Mouse (Mus musculus): ENCODE data around the gene Zbtb12. TPM values are rescaled to one million over a fixed set of nuclear protein-coding genes. Genes with fewer than 3 reads are reported as not detected.

The Zbtb12 gene
- polyA plus RNA-seq, 1 experiment, result 16.3 TPM

- Histone ChIP-seq H3K27ac (ENCODE audit: control insufficient read depth, insufficient read depth, low read length) (no peak overlapping the region), H3K4me3 (ENCODE audit: control insufficient read depth, insufficient read depth, low read length) (no peak overlapping the region), H3K27me3 (ENCODE audit: control insufficient read depth, insufficient read depth, low read length) (no peaks in the 10 kb centered on the region), H3K36me3 (ENCODE audit: control insufficient read depth, insufficient read depth, low read length) (peaks cover 34% of the 10 kb centered on the region), H3K4me1 (replicated peaks; ENCODE audit: control insufficient read depth, insufficient read depth, low read length) (peaks cover 15% of the 10 kb centered on the region)
- no peak for DNase-seq
- 91% methylated on average over 6 of the region's 6 CpGs for WGBS
- TF ChIP-seq POLR2A (IDR thresholded peaks at IDR 0.05; ENCODE audit: control insufficient read depth, extremely low read depth, insufficient read depth, low read length, poor library complexity) (no peak), CTCF (IDR thresholded peaks at IDR 0.05; ENCODE audit: borderline replicate concordance, control insufficient read depth, extremely low read depth, insufficient read depth, low read length, poor library complexity) (no peak)
Measured at GRCm38 (mm10) chr17:34840736-34841307, 38.5 kb upstream of the Zbtb12 start.

- Histone ChIP-seq H3K4me1 (replicated peaks; ENCODE audit: control insufficient read depth, insufficient read depth, low read length) (peaks cover 4% of the 10 kb centered on the region), H3K4me3 (ENCODE audit: control insufficient read depth, insufficient read depth, low read length) (no peak overlapping the region), H3K36me3 (ENCODE audit: control insufficient read depth, insufficient read depth, low read length) (peaks cover 32% of the 10 kb centered on the region), H3K27me3 (ENCODE audit: control insufficient read depth, insufficient read depth, low read length) (no peaks in the 10 kb centered on the region), H3K27ac (ENCODE audit: control insufficient read depth, insufficient read depth, low read length) (no peak overlapping the region)
- TF ChIP-seq CTCF (IDR thresholded peaks at IDR 0.05; ENCODE audit: borderline replicate concordance, control insufficient read depth, extremely low read depth, insufficient read depth, low read length, poor library complexity), result no peak
- TF ChIP-seq POLR2A (IDR thresholded peaks at IDR 0.05; ENCODE audit: control insufficient read depth, extremely low read depth, insufficient read depth, low read length, poor library complexity), result no peak
- 95% methylated on average over 13 of the region's 13 CpGs for WGBS
- no peak for DNase-seq
Measured at GRCm38 (mm10) chr17:34844884-34845283, 34.4 kb upstream of the Zbtb12 start.

DNA sequence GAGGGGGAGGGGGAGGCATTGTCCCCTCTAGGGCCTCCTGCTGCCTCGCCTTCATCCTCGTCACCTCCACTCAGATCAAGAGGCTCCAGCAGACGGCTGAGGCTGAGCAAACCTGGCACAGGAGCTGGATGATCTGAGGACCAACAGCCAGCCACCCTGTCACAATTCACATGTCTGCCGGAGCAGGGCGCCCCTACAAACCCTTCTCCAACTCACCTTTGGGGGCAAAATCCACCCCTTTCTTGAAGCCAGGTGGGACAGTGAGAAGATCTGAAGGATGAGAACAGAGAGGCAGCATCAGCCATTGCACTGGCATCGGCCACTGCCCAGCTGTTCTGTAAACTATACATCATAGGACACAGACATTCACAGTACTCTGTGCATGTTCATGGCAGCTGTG, 32.1 kb upstream of the Zbtb12 start:
- Histone ChIP-seq H3K27me3 (ENCODE audit: control insufficient read depth, insufficient read depth, low read length) (no peaks in the 10 kb centered on the region), H3K4me1 (replicated peaks; ENCODE audit: control insufficient read depth, insufficient read depth, low read length) (peaks cover 11% of the 10 kb centered on the region), H3K4me3 (ENCODE audit: control insufficient read depth, insufficient read depth, low read length) (no peak overlapping the region), H3K27ac (ENCODE audit: control insufficient read depth, insufficient read depth, low read length) (no peak overlapping the region), H3K36me3 (ENCODE audit: control insufficient read depth, insufficient read depth, low read length) (peaks cover 23% of the 10 kb centered on the region)
- TF ChIP-seq POLR2A (IDR thresholded peaks at IDR 0.05; ENCODE audit: control insufficient read depth, extremely low read depth, insufficient read depth, low read length, poor library complexity) (no peak), CTCF (IDR thresholded peaks at IDR 0.05; ENCODE audit: borderline replicate concordance, control insufficient read depth, extremely low read depth, insufficient read depth, low read length, poor library complexity) (no peak)
- DNase-seq, result no peak
- WGBS, result over 99% methylated on average over 6 of the region's 6 CpGs

GRCm38 (mm10) chr17:34847615-34848014, 31.7 kb upstream of the Zbtb12 start:
- Histone ChIP-seq H3K4me1 (replicated peaks; ENCODE audit: control insufficient read depth, insufficient read depth, low read length) (peaks cover 11% of the 10 kb centered on the region), H3K27me3 (ENCODE audit: control insufficient read depth, insufficient read depth, low read length) (no peaks in the 10 kb centered on the region), H3K36me3 (ENCODE audit: control insufficient read depth, insufficient read depth, low read length) (peaks cover 20% of the 10 kb centered on the region), H3K27ac (ENCODE audit: control insufficient read depth, insufficient read depth, low read length) (no peak overlapping the region), H3K4me3 (ENCODE audit: control insufficient read depth, insufficient read depth, low read length) (no peak overlapping the region)
- no peak for DNase-seq
- 98% methylated on average over 7 of the region's 7 CpGs for whole genome bisulfite sequencing
- TF ChIP-seq POLR2A (IDR thresholded peaks at IDR 0.05; ENCODE audit: control insufficient read depth, extremely low read depth, insufficient read depth, low read length, poor library complexity) (no peak), CTCF (IDR thresholded peaks at IDR 0.05; ENCODE audit: borderline replicate concordance, control insufficient read depth, extremely low read depth, insufficient read depth, low read length, poor library complexity) (no peak)

DNA sequence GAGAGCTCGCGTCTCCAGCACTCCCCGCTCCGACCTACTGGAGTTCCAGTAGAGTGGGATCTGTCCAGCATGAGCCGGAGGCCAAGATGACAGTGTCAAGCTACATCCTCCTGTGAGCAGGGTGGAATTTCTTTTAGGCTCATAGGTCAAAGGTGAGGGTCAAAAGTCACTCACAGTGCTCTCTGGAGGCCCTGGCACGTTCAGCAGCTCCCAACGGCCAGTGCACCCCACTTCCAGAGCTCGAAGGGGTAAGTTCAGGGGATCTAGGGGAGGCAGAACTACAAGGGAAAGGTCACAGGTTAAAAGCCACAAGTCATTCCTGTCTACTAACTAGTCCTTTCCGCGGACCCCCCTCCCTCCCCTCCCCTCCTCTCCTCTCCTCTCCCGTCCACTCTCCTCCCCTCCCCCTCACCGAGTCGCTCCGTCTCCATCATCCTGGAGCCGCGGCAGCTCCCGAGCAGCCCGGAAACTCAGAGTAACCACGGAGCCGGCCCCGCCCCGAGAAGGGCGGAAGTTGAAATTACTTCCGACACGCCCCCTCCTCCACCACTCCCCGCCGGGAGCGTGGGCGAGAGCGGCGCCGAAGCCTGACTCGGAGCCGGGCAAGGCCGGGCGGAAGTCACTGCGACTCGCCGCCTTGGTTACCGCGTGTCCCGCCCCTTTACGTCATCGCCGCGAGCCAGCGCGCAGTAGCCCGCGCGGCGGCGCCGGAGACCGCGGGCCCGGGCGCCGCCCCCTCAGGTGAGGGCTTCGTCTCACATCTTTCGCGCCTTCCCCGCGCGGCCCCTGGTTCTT, 29.4 kb upstream of the Zbtb12 start, which contains the start of the genes Skiv2l and Nelfe:
Gene Skiv2l, minus strand, starts transcription at position 489 of the 795 bp plus-strand sequence.
Gene Nelfe, plus strand, starts transcription at position 670 of the 795 bp plus-strand sequence.
- WGBS, result 2% methylated on average over 65 of the region's 65 CpGs
- peaks cover 2% of the 10 kb centered on the region for H3K36me3 ChIP-seq (ENCODE audit: control insufficient read depth, insufficient read depth, low read length)

GRCm38 (mm10) chr17:34850517-34851125, 28.7 kb upstream of the Zbtb12 start:
- WGBS, result 2% methylated on average over 25 of the region's 25 CpGs
- no peaks in the 10 kb centered on the region; the same call in none of the 2 replicates for H3K36me3 ChIP-seq (ENCODE audit: control insufficient read depth, insufficient read depth, low read length)

More for the DNA sequence above, 29.4 kb upstream of the Zbtb12 start, which contains the start of the genes Skiv2l and Nelfe:
- peak; percentile 98 for DNase-seq
- Histone ChIP-seq H3K4me3 (ENCODE audit: control insufficient read depth, insufficient read depth, low read length) (peak within 1 kb of the TSS; percentile 60), H3K27ac (ENCODE audit: control insufficient read depth, insufficient read depth, low read length) (no peak within 1 kb of the TSS), H3K27me3 (ENCODE audit: control insufficient read depth, insufficient read depth, low read length) (no peaks in the 10 kb centered on the region), H3K4me1 (replicated peaks; ENCODE audit: control insufficient read depth, insufficient read depth, low read length) (peaks cover 11% of the 10 kb centered on the region)
- TF ChIP-seq POLR2A (IDR thresholded peaks at IDR 0.05; ENCODE audit: control insufficient read depth, extremely low read depth, insufficient read depth, low read length, poor library complexity) (0 out of 2 replicates have a peak, but pooled peaks have one; percentile 52), CTCF (IDR thresholded peaks at IDR 0.05; ENCODE audit: borderline replicate concordance, control insufficient read depth, extremely low read depth, insufficient read depth, low read length, poor library complexity) (peak; percentile 69; the same call in 1 of the 2 replicates)

More at GRCm38 (mm10) chr17:34850517-34851125, 28.7 kb upstream of the Zbtb12 start:
- peak overlapping the region; percentile 60 for H3K4me3 ChIP-seq (ENCODE audit: control insufficient read depth, insufficient read depth, low read length)
- H3K4me1 ChIP-seq (replicated peaks; ENCODE audit: control insufficient read depth, insufficient read depth, low read length), result peaks cover 11% of the 10 kb centered on the region
- no peaks in the 10 kb centered on the region for H3K27me3 ChIP-seq (ENCODE audit: control insufficient read depth, insufficient read depth, low read length)
- TF ChIP-seq POLR2A (IDR thresholded peaks at IDR 0.05; ENCODE audit: control insufficient read depth, extremely low read depth, insufficient read depth, low read length, poor library complexity) (0 out of 2 replicates have a peak, but pooled peaks have one; percentile 2), CTCF (IDR thresholded peaks at IDR 0.05; ENCODE audit: borderline replicate concordance, control insufficient read depth, extremely low read depth, insufficient read depth, low read length, poor library complexity) (peak; percentile 26; the same call in 1 of the 2 replicates)
- DNase-seq, result peak; percentile 12
- no peak overlapping the region for H3K27ac ChIP-seq (ENCODE audit: control insufficient read depth, insufficient read depth, low read length)
